ENCODE assay signal across 12 mouse cellular contexts in genomic region chr10:128780200-128780599, GRCm38 (mm10). TPM values are rescaled to one million over a fixed set of nuclear protein-coding genes. Genes with fewer than 3 reads are reported as not detected.
A peak's percentile ranks its signal among the peaks of the same experiment; 100 is the strongest.
DNase-seq lines count a peak whose midpoint lies in the region; ATAC-seq and TF ChIP-seq lines count a peak whose summit lies in the region.
"Had no signal": no experiment of that assay in that cellular context is flagged by ENCODE, and none has a peak within 500 bp of the region (broad histone marks: within the 10 kb centered on the region; RNA-seq: fewer than 3 reads in every experiment).

No protein-coding gene starts in this region.

- no peak for TF ChIP-seq CTCF in CH12.LX (conservative IDR thresholded peaks at IDR 0.05 in 1 of 2, IDR thresholded peaks at IDR 0.05 in 1 of 2; ENCODE audit: low read depth in 2 of 2, low read length in 2 of 2)

- H3K4me2 ChIP-seq in intestine, embryonic 14.5 days (ENCODE audit: low read length): no peak overlapping the region
- no peak overlapping the region for H3K4me2 ChIP-seq in intestine, embryonic 15.5 days (replicated peaks)
- H3K4me2 ChIP-seq in CH12.LX (ENCODE audit: insufficient read depth, low read depth, poor library complexity, severe bottlenecking): no peak overlapping the region
- no peak overlapping the region for H3K4me2 ChIP-seq in embryonic facial prominence, embryonic 15.5 days (replicated peaks)
- H3K4me2 ChIP-seq: embryonic facial prominence, embryonic 12.5 days; midbrain, embryonic 13.5 days had no signal

- no peak for TF ChIP-seq EP300 in CH12.LX (IDR thresholded peaks at IDR 0.05; ENCODE audit: low read length)

- H3K4me3 ChIP-seq in intestine, embryonic 14.5 days (ENCODE audit: low read depth, low read length): no peak overlapping the region
- H3K4me3 ChIP-seq in intestine, embryonic 15.5 days (replicated peaks): no peak overlapping the region
- no peak overlapping the region for H3K4me3 ChIP-seq in CH12.LX (replicated peaks in 1 of 3; ENCODE audit: low read depth in 2 of 3, low read length in 2 of 3, poor library complexity in 1 of 3)
- H3K4me3 ChIP-seq in embryonic facial prominence, embryonic 15.5 days (replicated peaks): no peak overlapping the region
- H3K4me3 ChIP-seq in megakaryocyte, embryonic 14.5 days (replicated peaks): peak overlapping the region; percentile 68
- H3K4me3 ChIP-seq: embryonic facial prominence, embryonic 12.5 days; midbrain, embryonic 13.5 days had no signal

- ATAC-seq in intestine, embryonic 14.5 days (replicated peaks; ENCODE audit: low FRiP score, low TSS enrichment, low read depth): no peak
- no peak for ATAC-seq in intestine, embryonic 15.5 days
- ATAC-seq in embryonic facial prominence, embryonic 15.5 days (ENCODE audit: insufficient number of reproducible peaks, low FRiP score, low TSS enrichment, low read depth): no peak
- ATAC-seq: midbrain, embryonic 13.5 days had no signal

- in situ Hi-C loops in CH12.LX (cut with MboI; ENCODE audit: low pct_ligation_motif_present, low pct_unique_long_range_greater_than_20kb, low sequenced_read_pairs): no loop called here

- no peak overlapping the region for H3K9ac ChIP-seq in intestine, embryonic 14.5 days (ENCODE audit: low read length)
- H3K9ac ChIP-seq in intestine, embryonic 15.5 days: no peak overlapping the region
- H3K9ac ChIP-seq in CH12.LX (ENCODE audit: insufficient read depth, low read depth): no peak overlapping the region
- no peak overlapping the region for H3K9ac ChIP-seq in embryonic facial prominence, embryonic 15.5 days
- H3K9ac ChIP-seq: embryonic facial prominence, embryonic 12.5 days; midbrain, embryonic 13.5 days had no signal

- no peaks in the 10 kb centered on the region for H3K36me3 ChIP-seq in intestine, embryonic 14.5 days (ENCODE audit: control insufficient read depth, insufficient read depth, low read length)
- no peaks in the 10 kb centered on the region for H3K36me3 ChIP-seq in intestine, embryonic 15.5 days
- H3K36me3 ChIP-seq in CH12.LX (replicated peaks in 1 of 2; ENCODE audit: control insufficient read depth in 1 of 2, insufficient read depth in 1 of 2, low read length in 1 of 2): no peaks in the 10 kb centered on the region
- no peaks in the 10 kb centered on the region for H3K36me3 ChIP-seq in embryonic facial prominence, embryonic 15.5 days
- no peaks in the 10 kb centered on the region for H3K36me3 ChIP-seq in megakaryocyte, embryonic 14.5 days (replicated peaks; ENCODE audit: low read length)
- H3K36me3 ChIP-seq: embryonic facial prominence, embryonic 12.5 days; midbrain, embryonic 13.5 days had no signal

- WGBS in intestine, embryonic 14.5 days: 95% methylated on average over 1 of the region's 1 CpGs
- WGBS in intestine, embryonic 15.5 days: 86% methylated on average over 1 of the region's 1 CpGs
- 78% methylated on average over 1 of the region's 1 CpGs for WGBS in embryonic facial prominence, embryonic 15.5 days

- dilution Hi-C loops in CH12.LX (cut with MboI; ENCODE audit: extremely low pct_ligation_motif_present, extremely low pct_unique_long_range_greater_than_20kb, low sequenced_read_pairs): no loop called here

- no peak for DNase-seq in intestine, embryonic 14.5 days (ENCODE audit: low spot score)
- no peak for DNase-seq in CH12.LX (ENCODE audit: extremely low read depth)
- DNase-seq in left cerebral cortex, adult 18-20 months (ENCODE audit: low spot score in 2 of 2): no peak
- DNase-seq in urinary bladder, postnatal 4 days (ENCODE audit: low spot score in 2 of 2): no peak
- DNase-seq: cerebellum, adult 8-10 months; kidney, postnatal 10 days; thymus, postnatal 36 days had no signal

- H3K79me2 ChIP-seq in CH12.LX (replicated peaks; ENCODE audit: control insufficient read depth, extremely low read depth, insufficient read depth, poor library complexity, severe bottlenecking): no peaks in the 10 kb centered on the region

- H3K4me1 ChIP-seq in intestine, embryonic 14.5 days (replicated peaks; ENCODE audit: control insufficient read depth, insufficient read depth, low read length): peaks cover 10% of the 10 kb centered on the region
- H3K4me1 ChIP-seq in intestine, embryonic 15.5 days (replicated peaks): 0 out of 2 replicates have a peak, but pooled peaks cover 7% of the 10 kb centered on the region
- H3K4me1 ChIP-seq in CH12.LX (ENCODE audit: control insufficient read depth in 1 of 2, insufficient read depth in 2 of 2): peaks cover 4 to 19% of the 10 kb centered on the region in 2 experiments
- peaks cover 13% of the 10 kb centered on the region for H3K4me1 ChIP-seq in embryonic facial prominence, embryonic 15.5 days
- H3K4me1 ChIP-seq in megakaryocyte, embryonic 14.5 days: peaks cover 42% of the 10 kb centered on the region
- H3K4me1 ChIP-seq: midbrain, embryonic 13.5 days had no signal

- no peaks in the 10 kb centered on the region for H3K27me3 ChIP-seq in intestine, embryonic 14.5 days (replicated peaks; ENCODE audit: control insufficient read depth, insufficient read depth, low read length)
- H3K27me3 ChIP-seq in intestine, embryonic 15.5 days (replicated peaks): no peaks in the 10 kb centered on the region
- no peaks in the 10 kb centered on the region for H3K27me3 ChIP-seq in CH12.LX (replicated peaks)
- no peaks in the 10 kb centered on the region for H3K27me3 ChIP-seq in embryonic facial prominence, embryonic 15.5 days
- no peaks in the 10 kb centered on the region for H3K27me3 ChIP-seq in megakaryocyte, embryonic 14.5 days (replicated peaks)
- H3K27me3 ChIP-seq: embryonic facial prominence, embryonic 12.5 days; midbrain, embryonic 13.5 days had no signal

- TF ChIP-seq POLR2A in CH12.LX (IDR thresholded peaks at IDR 0.05; ENCODE audit: low read depth, low read length): no peak

- no peaks in the 10 kb centered on the region for H3K9me3 ChIP-seq in intestine, embryonic 14.5 days (ENCODE audit: control insufficient read depth, low read length)
- H3K9me3 ChIP-seq in intestine, embryonic 15.5 days: peaks cover 7% of the 10 kb centered on the region; the same call in 1 of the 2 replicates
- H3K9me3 ChIP-seq in CH12.LX (replicated peaks; ENCODE audit: low read length): peaks cover 9% of the 10 kb centered on the region
- H3K9me3 ChIP-seq in embryonic facial prominence, embryonic 15.5 days (replicated peaks): 0 out of 2 replicates have a peak, but pooled peaks cover 5% of the 10 kb centered on the region
- H3K9me3 ChIP-seq in megakaryocyte, embryonic 14.5 days: peaks cover 32% of the 10 kb centered on the region

- no peak for TF ChIP-seq RAD21 in CH12.LX (IDR thresholded peaks at IDR 0.05; ENCODE audit: low read depth, low read length)

- H3K27ac ChIP-seq in intestine, embryonic 14.5 days (ENCODE audit: low read depth): peak overlapping the region; percentile 38; the same call in 1 of the 2 replicates
- H3K27ac ChIP-seq in intestine, embryonic 15.5 days: no peak overlapping the region
- H3K27ac ChIP-seq in CH12.LX (ENCODE audit: insufficient read depth, low read depth): no peak overlapping the region
- H3K27ac ChIP-seq in embryonic facial prominence, embryonic 15.5 days (replicated peaks): peak overlapping the region; percentile 84
- H3K27ac ChIP-seq: midbrain, embryonic 13.5 days had no signal

RNA-seq across cellular contexts. Expression of gene Mmp19, which starts 10.5 kb away (rescaled TPM):
- 0.43 and 0.72 TPM in 2 replicates for polyA plus RNA-seq in intestine, embryonic 14.5 days (2014; fragmentation: Nextera tagmentation; extraction: Ambion mirVana)
- 0.60 and 1.0 TPM in 2 replicates for polyA plus RNA-seq in intestine, embryonic 15.5 days (2015; fragmentation: Nextera tagmentation; extraction: Ambion mirVana)
- total RNA-seq in CH12.LX (2012; rRNA removed) (0.76 and 1.3 TPM in 2 replicates), CH12.LX (2014; rRNA removed) (0.39 and 0.50 TPM in 2 replicates)
- polyA plus RNA-seq in CH12.LX (2012; ENCODE audit: insufficient read length, low read depth): 0.57 and 0.72 TPM in 2 replicates
- 2.3 and 2.6 TPM in 2 replicates for polyA plus RNA-seq in embryonic facial prominence, embryonic 15.5 days (2015; fragmentation: Nextera tagmentation; extraction: Ambion mirVana)
- polyA plus RNA-seq in megakaryocyte, embryonic 14.5 days (2012; ENCODE audit: insufficient read depth, low replicate concordance): 3.4 TPM in 1 of 2 replicates, not detected in the other
- under 1 TPM; 0.63 to 0.66 TPM for total RNA-seq in left cerebral cortex, adult 18-20 months (2021)

RNA-seq across cellular contexts. Expression of gene Dnajc14, which starts 23.7 kb away (rescaled TPM):
- polyA plus RNA-seq in intestine, embryonic 14.5 days (2014; fragmentation: Nextera tagmentation; extraction: Ambion mirVana): 35.5 and 37.7 TPM in 2 replicates
- 44.6 and 47.6 TPM in 2 replicates for polyA plus RNA-seq in intestine, embryonic 15.5 days (2015; fragmentation: Nextera tagmentation; extraction: Ambion mirVana)
- total RNA-seq in CH12.LX (2012; rRNA removed) (33.4 and 33.7 TPM in 2 replicates), CH12.LX (2014; rRNA removed) (24.8 and 25.3 TPM in 2 replicates)
- polyA plus RNA-seq in CH12.LX (2012; ENCODE audit: insufficient read length, low read depth): 32.6 and 32.8 TPM in 2 replicates
- polyA plus RNA-seq in embryonic facial prominence, embryonic 15.5 days (2015; fragmentation: Nextera tagmentation; extraction: Ambion mirVana): 62.5 and 64.7 TPM in 2 replicates
- polyA plus RNA-seq in megakaryocyte, embryonic 14.5 days (2012; ENCODE audit: insufficient read depth, low replicate concordance): 13.4 and 18.2 TPM in 2 replicates
- 10 to 100 TPM; 64.6 to 67.0 TPM for total RNA-seq in left cerebral cortex, adult 18-20 months (2021)

RNA-seq across cellular contexts. Expression of gene Tmem198b, which starts 24.0 kb away (rescaled TPM):
- 13.2 and 16.4 TPM in 2 replicates for polyA plus RNA-seq in intestine, embryonic 14.5 days (2014; fragmentation: Nextera tagmentation; extraction: Ambion mirVana)
- polyA plus RNA-seq in intestine, embryonic 15.5 days (2015; fragmentation: Nextera tagmentation; extraction: Ambion mirVana): 11.2 and 12.7 TPM in 2 replicates
- total RNA-seq in CH12.LX (2012; rRNA removed) (1.2 and 2.0 TPM in 2 replicates), CH12.LX (2014; rRNA removed) (2.0 and 2.6 TPM in 2 replicates)
- polyA plus RNA-seq in CH12.LX (2012; ENCODE audit: insufficient read length, low read depth): 4.5 and 4.7 TPM in 2 replicates
- 25.4 and 28.1 TPM in 2 replicates for polyA plus RNA-seq in embryonic facial prominence, embryonic 15.5 days (2015; fragmentation: Nextera tagmentation; extraction: Ambion mirVana)
- 0.95 and 2.0 TPM in 2 replicates for polyA plus RNA-seq in megakaryocyte, embryonic 14.5 days (2012; ENCODE audit: insufficient read depth, low replicate concordance)
- 1 to 10 TPM; 6.9 to 7.1 TPM for total RNA-seq in left cerebral cortex, adult 18-20 months (2021)

RNA-seq across cellular contexts. Expression of gene Pym1, which starts 32.5 kb away (rescaled TPM):
- 34.2 and 38.5 TPM in 2 replicates for polyA plus RNA-seq in intestine, embryonic 14.5 days (2014; fragmentation: Nextera tagmentation; extraction: Ambion mirVana)
- polyA plus RNA-seq in intestine, embryonic 15.5 days (2015; fragmentation: Nextera tagmentation; extraction: Ambion mirVana): 32.9 and 34.1 TPM in 2 replicates
- 52.8 and 63.1 TPM in 2 replicates for total RNA-seq in CH12.LX (2012; rRNA removed)
- total RNA-seq in CH12.LX (2014; rRNA removed): 84.9 and 87.8 TPM in 2 replicates
- polyA plus RNA-seq in CH12.LX (2012; ENCODE audit: insufficient read length, low read depth): 75.6 and 86.6 TPM in 2 replicates
- polyA plus RNA-seq in embryonic facial prominence, embryonic 15.5 days (2015; fragmentation: Nextera tagmentation; extraction: Ambion mirVana): 37.7 and 38.5 TPM in 2 replicates
- polyA plus RNA-seq in megakaryocyte, embryonic 14.5 days (2012; ENCODE audit: insufficient read depth, low replicate concordance): 123 and 134 TPM in 2 replicates
- 10 to 100 TPM; 25.0 to 25.7 TPM for total RNA-seq in left cerebral cortex, adult 18-20 months (2021)

RNA-seq across cellular contexts. Expression of gene Dgka, which starts 35.5 kb away (rescaled TPM):
- polyA plus RNA-seq in intestine, embryonic 14.5 days (2014; fragmentation: Nextera tagmentation; extraction: Ambion mirVana): 5.9 and 7.7 TPM in 2 replicates
- polyA plus RNA-seq in intestine, embryonic 15.5 days (2015; fragmentation: Nextera tagmentation; extraction: Ambion mirVana): 7.1 and 7.4 TPM in 2 replicates
- 5.9 and 6.6 TPM in 2 replicates for total RNA-seq in CH12.LX (2012; rRNA removed)
- total RNA-seq in CH12.LX (2014; rRNA removed): 3.4 TPM in 2 replicates
- 9.0 and 9.5 TPM in 2 replicates for polyA plus RNA-seq in CH12.LX (2012; ENCODE audit: insufficient read length, low read depth)
- polyA plus RNA-seq in embryonic facial prominence, embryonic 15.5 days (2015; fragmentation: Nextera tagmentation; extraction: Ambion mirVana): 25.6 and 26.5 TPM in 2 replicates
- 2.8 and 4.7 TPM in 2 replicates for polyA plus RNA-seq in megakaryocyte, embryonic 14.5 days (2012; ENCODE audit: insufficient read depth, low replicate concordance)
- total RNA-seq in left cerebral cortex, adult 18-20 months (2021): 1 to 10 TPM; 8.2 to 8.5 TPM

Comparison
In these comparisons a context has a peak if more than half of its experiments do, and no peak if none do; other contexts are left out.
1. H3K27ac ChIP-seq: peak in intestine, embryonic 14.5 days (single experiment) and embryonic facial prominence, embryonic 15.5 days (single experiment); none in intestine, embryonic 15.5 days (single experiment) and CH12.LX (single experiment).